Mouse (Mus musculus) embryonic facial prominence, embryonic 13.5 days (tissue): Measurements from ENCODE around the gene Slc28a3. TPM values are rescaled to one million over a fixed set of nuclear protein-coding genes. Genes with fewer than 3 reads are reported as not detected.

ENCODE experiments used
- ATAC-seq: fragments of 200-750 bp; cut with Nextera tagmentation; 2 replicates; pipeline ENCODE4 v1.8.0; 2017; ENCODE audit warnings: low read depth; ENCODE audit not compliant: insufficient number of reproducible peaks, insufficient read depth, low FRiP score, low TSS enrichment
- H3K27ac ChIP-seq: fragments of 300-500 bp; sonication (generic); 2 replicates; pipeline ENCODE4 v1.5.1; 2015; ENCODE audit warnings: moderate library complexity, mild to moderate bottlenecking, inconsistent platforms
- H3K27me3 ChIP-seq: fragments of 300-500 bp; sonication (generic); 2 replicates; pipeline ENCODE4 v1.6.1; 2015; ENCODE audit warnings: mild to moderate bottlenecking, inconsistent platforms
- H3K36me3 ChIP-seq: fragments of 300-500 bp; sonication (generic); 2 replicates; pipeline ENCODE4 v1.6.1; 2015; ENCODE audit warnings: mild to moderate bottlenecking, inconsistent platforms
- H3K4me1 ChIP-seq: fragments of 300-500 bp; sonication (generic); 2 replicates; pipeline ENCODE4 v1.6.1; 2015; ENCODE audit warnings: inconsistent platforms
- H3K4me2 ChIP-seq: fragments of 300-500 bp; sonication (generic); 2 replicates; pipeline ENCODE4 v1.6.1; 2015; ENCODE audit warnings: moderate library complexity, mild to moderate bottlenecking, inconsistent platforms
- H3K4me3 ChIP-seq: fragments of 300-500 bp; sonication (generic); 2 replicates; pipeline ENCODE4 v1.5.1; 2015; ENCODE audit warnings: mild to moderate bottlenecking, inconsistent platforms
- H3K9ac ChIP-seq: fragments of 300-500 bp; sonication (generic); 2 replicates; pipeline ENCODE4 v1.6.1; 2015; ENCODE audit warnings: mild to moderate bottlenecking, inconsistent platforms
- H3K9me3 ChIP-seq: fragments of 300-500 bp; sonication (generic); 2 replicates; pipeline ENCODE4 v1.6.1; 2016; ENCODE audit warnings: inconsistent platforms
- WGBS: fragments of 180-500 bp; shearing (Covaris S2); methylation state at CpG from one replicate; pipeline ENCODE4 v1.1.7; 2015; ENCODE audit warnings: mixed read lengths; 5-methylcytosine and 5-hydroxymethylcytosine counted together
- polyA plus RNA-seq: library from polyadenylated mRNA; unstranded; fragments of >200 nt; fragmentation: Nextera tagmentation; extraction: Ambion mirVana; gene quantifications from 2 replicates; pipeline ENCODE4 v1.2.1, GENCODE M21; 2015

Slc28a3 gene
- polyA plus RNA-seq, 1 experiment from 2014 or later = 0.30 TPM

- no peaks in the 10 kb centered on the region for H3K9me3 ChIP-seq
- H3K4me3 ChIP-seq = no peak overlapping the region
- 76% methylated on average over 6 of the region's 6 CpGs for WGBS
- 0 out of 2 replicates have a peak, but pooled peaks cover 4% of the 10 kb centered on the region for H3K4me1 ChIP-seq
- no peak overlapping the region for H3K27ac ChIP-seq
- ATAC-seq = no peak
- H3K9ac ChIP-seq = no peak overlapping the region
- no peak overlapping the region for H3K4me2 ChIP-seq
- no peaks in the 10 kb centered on the region for H3K36me3 ChIP-seq
- H3K27me3 ChIP-seq = no peaks in the 10 kb centered on the region
Measured at GRCm38 (mm10) chr13:58537916-58538233, 72.8 kb downstream of the Slc28a3 start.

- ATAC-seq = no peak
- Histone ChIP-seq H3K27me3 (no peaks in the 10 kb centered on the region), H3K4me1 (0 out of 2 replicates have a peak, but pooled peaks cover 3% of the 10 kb centered on the region), H3K4me2 (no peak overlapping the region), H3K36me3 (no peaks in the 10 kb centered on the region), H3K9me3 (no peaks in the 10 kb centered on the region), H3K27ac (no peak overlapping the region), H3K9ac (no peak overlapping the region), H3K4me3 (no peak overlapping the region)
- WGBS = 91% methylated on average over 6 of the region's 6 CpGs
Measured at GRCm38 (mm10) chr13:58537232-58537915, 73.3 kb downstream of the Slc28a3 start.

GRCm38 (mm10) chr13:58536466-58537231 is 74.0 kb downstream of the Slc28a3 start:
- Histone ChIP-seq H3K27me3 (no peaks in the 10 kb centered on the region), H3K27ac (no peak overlapping the region), H3K36me3 (no peaks in the 10 kb centered on the region), H3K4me2 (no peak overlapping the region), H3K4me1 (no peaks in the 10 kb centered on the region), H3K4me3 (no peak overlapping the region), H3K9me3 (no peaks in the 10 kb centered on the region), H3K9ac (no peak overlapping the region)
- no peak for ATAC-seq
- WGBS = 78% methylated on average over 2 of the region's 2 CpGs

GRCm38 (mm10) chr13:58535321-58535720 is 75.4 kb downstream of the Slc28a3 start:
- WGBS = 63% methylated on average over 2 of the region's 2 CpGs
- H3K4me1 ChIP-seq = no peaks in the 10 kb centered on the region
- H3K36me3 ChIP-seq = no peaks in the 10 kb centered on the region
- no peak overlapping the region for H3K27ac ChIP-seq
- no peaks in the 10 kb centered on the region for H3K27me3 ChIP-seq
- ATAC-seq = no peak
- no peaks in the 10 kb centered on the region for H3K9me3 ChIP-seq
- no peak overlapping the region for H3K9ac ChIP-seq
- H3K4me2 ChIP-seq = no peak overlapping the region
- H3K4me3 ChIP-seq = no peak overlapping the region

GRCm38 (mm10) chr13:58534861-58535260 is 75.8 kb downstream of the Slc28a3 start:
- Histone ChIP-seq H3K9me3 (no peaks in the 10 kb centered on the region), H3K4me3 (no peak overlapping the region), H3K4me2 (no peak overlapping the region), H3K36me3 (no peaks in the 10 kb centered on the region), H3K9ac (no peak overlapping the region), H3K27me3 (no peaks in the 10 kb centered on the region), H3K27ac (no peak overlapping the region), H3K4me1 (no peaks in the 10 kb centered on the region)
- ATAC-seq = no peak
- 63% methylated on average over 3 of the region's 3 CpGs for WGBS

- Histone ChIP-seq H3K4me2 (no peak overlapping the region), H3K4me1 (no peaks in the 10 kb centered on the region), H3K36me3 (no peaks in the 10 kb centered on the region), H3K27ac (no peak overlapping the region), H3K9ac (no peak overlapping the region), H3K4me3 (no peak overlapping the region), H3K27me3 (no peaks in the 10 kb centered on the region), H3K9me3 (no peaks in the 10 kb centered on the region)
- 79% methylated on average over 7 of the region's 7 CpGs for WGBS
- ATAC-seq = no peak
Measured at GRCm38 (mm10) chr13:58534216-58534841, 76.3 kb downstream of the Slc28a3 start.

GRCm38 (mm10) chr13:58524581-58524980 is 86.1 kb downstream of the Slc28a3 start:
- no peak overlapping the region for H3K4me3 ChIP-seq
- H3K36me3 ChIP-seq = no peaks in the 10 kb centered on the region
- peaks cover 20% of the 10 kb centered on the region for H3K4me1 ChIP-seq
- H3K9me3 ChIP-seq = no peaks in the 10 kb centered on the region
- ATAC-seq = no peak
- no peak overlapping the region for H3K4me2 ChIP-seq
- peaks cover 8% of the 10 kb centered on the region for H3K27me3 ChIP-seq
- H3K9ac ChIP-seq = no peak overlapping the region
- WGBS = 87% methylated on average over 3 of the region's 3 CpGs
- no peak overlapping the region for H3K27ac ChIP-seq

GRCm38 (mm10) chr13:58523761-58524117 is 86.9 kb downstream of the Slc28a3 start:
- Histone ChIP-seq H3K36me3 (no peaks in the 10 kb centered on the region), H3K27me3 (peaks cover 8% of the 10 kb centered on the region), H3K9ac (no peak overlapping the region), H3K4me3 (no peak overlapping the region), H3K4me2 (peak overlapping the region; percentile 45; the same call in 1 of the 2 replicates), H3K27ac (no peak overlapping the region), H3K9me3 (no peaks in the 10 kb centered on the region), H3K4me1 (peaks cover 20% of the 10 kb centered on the region)
- no peak for ATAC-seq
- WGBS = 75% methylated on average over 7 of the region's 7 CpGs

GRCm38 (mm10) chr13:58523011-58523760 is 87.5 kb downstream of the Slc28a3 start:
- Histone ChIP-seq H3K27me3 (peaks cover 8% of the 10 kb centered on the region), H3K4me3 (0 out of 2 replicates have a peak overlapping the region, but pooled peaks have one; percentile 11), H3K4me1 (peaks cover 23% of the 10 kb centered on the region), H3K9me3 (no peaks in the 10 kb centered on the region), H3K9ac (no peak overlapping the region), H3K36me3 (no peaks in the 10 kb centered on the region), H3K4me2 (peak overlapping the region; percentile 45), H3K27ac (no peak overlapping the region)
- 20% methylated on average over 20 of the region's 20 CpGs for WGBS
- ATAC-seq = peak; percentile 68; the same call in 1 of the 2 replicates

GRCm38 (mm10) chr13:58521331-58522030 is 89.2 kb downstream of the Slc28a3 start:
- Histone ChIP-seq H3K9ac (no peak overlapping the region), H3K4me3 (no peak overlapping the region), H3K27me3 (peaks cover 8% of the 10 kb centered on the region), H3K27ac (no peak overlapping the region), H3K4me2 (no peak overlapping the region), H3K36me3 (no peaks in the 10 kb centered on the region), H3K9me3 (no peaks in the 10 kb centered on the region), H3K4me1 (peaks cover 24% of the 10 kb centered on the region)
- no peak for ATAC-seq
- WGBS = 88% methylated on average over 9 of the region's 9 CpGs
